Mouse (Mus musculus) gonadal fat pad, adult 2 months (tissue): ENCODE data around the gene Plcb1. TPM values are rescaled to one million over a fixed set of nuclear protein-coding genes. Genes with fewer than 3 reads are reported as not detected.

ENCODE experiments used
- DNase-seq: peaks from one replicate; pipeline ENCODE4 v3.0.0-alpha.2; 2012; ENCODE audit warnings: low read depth
- polyA plus RNA-seq: library from polyadenylated mRNA; depleted of rRNA; stranded (reverse); fragments of >200 nt; gene quantifications from 2 replicates; pipeline ENCODE4 v1.2.3, GENCODE M21; 2012; rRNA removed

The Plcb1 gene
- polyA plus RNA-seq, result 3.6 and 4.3 TPM in 2 replicates

DNA sequence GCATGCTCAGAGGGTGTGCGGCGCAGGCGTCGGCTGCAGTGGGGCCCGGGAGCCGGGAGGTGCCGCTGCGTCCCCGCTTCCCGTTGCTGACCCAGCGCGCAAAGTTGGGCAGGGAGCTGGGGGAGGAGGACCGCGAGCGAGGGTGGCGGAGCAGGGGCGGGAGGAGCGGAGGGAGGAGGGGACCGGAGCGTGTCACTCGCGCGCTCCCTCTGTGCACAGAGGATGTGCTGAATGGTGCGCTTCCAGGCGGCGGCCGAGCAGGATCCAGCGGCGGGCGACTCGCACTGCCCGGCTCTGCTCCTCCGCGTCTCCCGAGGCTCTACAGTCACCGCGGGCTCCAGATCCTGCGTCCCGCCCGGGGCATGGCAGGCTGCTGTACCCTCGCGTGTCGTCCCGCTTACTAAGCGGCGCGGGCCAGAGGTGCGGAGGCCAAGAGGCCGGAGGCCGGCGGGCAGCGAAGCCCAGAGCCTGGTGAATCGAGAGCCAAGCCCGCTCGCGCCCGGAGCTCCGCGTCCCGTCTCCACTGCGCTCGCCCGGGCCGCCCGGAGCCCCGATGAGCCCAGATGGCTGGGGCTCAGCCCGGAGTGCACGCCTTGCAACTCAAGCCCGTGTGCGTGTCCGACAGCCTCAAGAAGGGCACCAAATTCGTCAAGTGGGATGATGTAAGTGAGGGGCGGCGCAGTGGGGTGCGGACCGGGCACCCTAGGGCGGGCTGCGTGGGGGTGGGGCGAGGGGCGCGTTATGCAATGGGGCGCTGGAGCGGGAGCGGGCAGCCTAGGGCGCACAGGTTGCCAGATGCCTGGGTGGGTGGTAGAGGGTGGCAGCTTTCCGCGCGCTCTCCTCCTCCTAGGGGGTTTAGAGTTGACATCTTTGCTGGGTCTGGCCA lies at the start of gene Plcb1:
Gene Plcb1, plus strand, starts transcription at position 98 of the 886 bp plus-strand sequence.
- DNase-seq, result no peak

DNA sequence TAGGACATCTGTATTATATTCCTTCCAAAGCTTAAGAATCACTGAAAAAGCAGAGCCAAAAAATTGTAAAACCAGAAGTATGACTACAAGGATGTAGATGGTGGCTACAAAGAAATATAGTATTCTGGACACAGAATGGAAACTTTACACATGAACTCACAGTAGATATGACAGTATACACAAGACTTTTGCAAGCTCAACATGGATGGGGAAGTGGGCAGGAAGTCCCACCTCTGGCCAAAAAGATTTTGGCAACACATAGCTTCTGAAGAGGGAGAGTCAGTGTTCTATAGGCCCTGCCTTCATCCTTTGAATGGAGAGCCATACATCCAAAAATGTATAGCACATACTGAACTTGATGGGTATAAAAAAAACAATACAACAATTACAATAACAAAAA lies 30.3 kb upstream of the Plcb1 start:
- DNase-seq, result no peak

DNA sequence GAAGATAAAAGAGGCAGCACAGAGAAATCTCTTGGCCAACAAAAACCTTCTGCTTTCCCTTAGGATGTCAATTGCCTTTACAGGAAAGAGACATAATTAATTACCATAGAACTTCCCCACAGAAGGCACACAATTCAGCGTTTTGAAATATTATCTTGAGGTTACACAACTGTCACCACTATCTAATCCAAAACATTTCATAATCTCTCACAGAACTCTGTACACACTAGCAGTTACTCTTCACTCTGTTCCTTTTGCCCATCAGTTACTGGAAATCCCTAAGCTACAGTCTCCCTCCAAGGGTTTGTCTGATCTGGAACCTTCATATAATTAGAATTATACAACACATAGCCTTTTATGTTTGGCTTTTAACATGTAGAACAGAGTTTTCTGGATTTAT lies 29.8 kb upstream of the Plcb1 start:
- peak; percentile 89 for DNase-seq

DNA sequence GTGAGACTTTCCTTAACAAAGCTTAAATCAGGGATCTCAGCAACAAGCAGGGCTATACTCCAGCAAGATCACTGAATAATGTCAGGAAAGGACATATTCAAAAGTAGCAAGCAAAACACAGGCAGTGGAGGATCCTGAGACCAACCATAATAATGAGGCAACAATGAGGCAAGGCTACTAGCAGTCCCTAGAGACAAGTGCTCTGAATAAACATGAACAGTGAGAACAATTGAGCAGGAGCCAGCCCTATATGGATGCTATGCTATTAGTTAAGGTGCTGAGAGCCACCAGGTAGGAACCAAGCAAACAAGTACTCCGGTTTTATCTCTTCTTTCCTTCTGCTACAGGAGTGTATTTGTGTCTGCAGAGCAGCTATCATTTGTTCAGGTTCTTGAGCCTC lies 24.8 kb upstream of the Plcb1 start:
- no peak for DNase-seq

GRCm38 (mm10) chr2:134763406-134763990 lies 22.4 kb upstream of the Plcb1 start:
- DNase-seq, result peak; percentile 89

DNA sequence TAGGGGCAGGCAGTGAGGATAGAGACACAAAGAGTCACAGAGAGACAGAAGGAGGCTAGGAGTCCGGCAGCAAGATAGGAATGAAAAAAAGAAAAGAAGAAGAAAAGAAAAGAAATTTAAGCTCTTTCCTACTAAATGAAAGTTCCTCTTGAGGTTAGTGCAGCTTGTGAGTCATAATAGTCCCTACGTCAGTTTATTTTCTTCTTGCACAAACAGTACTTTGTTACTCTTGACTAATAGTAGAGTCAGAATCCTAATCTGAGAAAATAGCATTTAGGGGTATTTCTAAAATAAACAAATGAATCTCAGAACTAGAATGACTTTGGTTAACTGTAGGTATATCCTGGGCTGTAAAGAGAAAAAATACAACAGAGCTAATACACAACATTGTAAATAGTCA lies 21.4 kb upstream of the Plcb1 start:
- DNase-seq, result no peak

GRCm38 (mm10) chr2:134779826-134780225 lies 6.0 kb upstream of the Plcb1 start:
- no peak for DNase-seq

DNA sequence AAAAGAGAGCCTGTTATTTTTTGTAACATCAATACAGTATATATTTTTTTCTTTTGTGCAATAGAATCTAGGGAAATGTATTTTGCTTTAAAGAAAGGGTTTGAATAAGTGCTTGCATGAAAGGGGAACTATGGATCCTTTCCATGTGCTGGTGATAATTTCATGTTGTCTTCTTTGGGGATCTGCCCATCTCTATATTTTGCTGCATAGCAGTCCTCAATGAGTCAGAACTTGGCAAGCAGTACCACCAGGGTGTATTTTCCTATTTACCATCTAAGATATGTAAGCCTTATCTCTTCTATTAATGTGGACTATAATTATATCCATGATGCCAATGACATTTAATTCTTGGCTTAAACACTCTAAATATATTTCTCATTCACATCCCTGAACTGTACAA lies 5.6 kb upstream of the Plcb1 start:
- no peak for DNase-seq

DNA sequence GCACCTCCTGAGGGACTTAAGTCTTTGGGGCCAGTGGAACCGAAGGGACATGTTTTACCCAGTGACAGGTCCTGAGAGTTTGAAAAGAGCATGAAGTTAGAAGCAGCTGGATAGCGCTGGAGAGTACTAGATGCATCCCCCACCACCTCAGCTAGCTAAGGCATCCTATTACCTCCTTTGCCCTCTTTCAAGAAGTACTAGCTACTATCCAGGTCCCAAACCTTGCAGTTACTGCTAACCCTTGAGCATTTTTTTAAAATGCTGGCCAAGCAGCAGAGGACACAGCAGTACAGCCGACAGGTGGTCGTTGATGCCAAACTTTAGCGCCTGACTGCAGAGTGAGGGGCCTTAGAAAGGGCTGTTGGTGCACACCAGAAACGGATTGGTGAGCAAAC lies 986 bp downstream of the Plcb1 start:
- DNase-seq, result no peak

GRCm38 (mm10) chr2:134787336-134788095 lies 1.6 kb downstream of the Plcb1 start:
- no peak for DNase-seq

GRCm38 (mm10) chr2:134792926-134793325 lies 7.1 kb downstream of the Plcb1 start:
- DNase-seq, result no peak

DNA sequence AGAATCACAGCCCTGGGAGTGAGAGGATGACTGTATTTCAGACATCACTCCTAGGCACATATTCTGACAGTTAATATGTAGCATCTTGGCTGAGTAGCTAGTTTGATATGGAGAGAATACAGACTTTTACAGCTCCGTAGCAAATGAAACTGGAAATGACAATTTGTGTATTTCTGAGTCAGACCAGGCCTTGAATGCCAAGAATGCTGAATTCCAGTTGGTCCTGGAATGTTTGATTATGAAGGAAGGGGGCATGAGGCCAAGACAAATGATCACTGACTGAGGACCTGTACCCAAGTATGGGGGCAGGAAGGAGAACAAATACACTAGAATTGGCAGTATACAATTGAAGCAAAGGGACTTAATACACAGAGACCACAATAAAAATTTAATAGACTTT lies 14.4 kb downstream of the Plcb1 start:
- no peak for DNase-seq

DNA sequence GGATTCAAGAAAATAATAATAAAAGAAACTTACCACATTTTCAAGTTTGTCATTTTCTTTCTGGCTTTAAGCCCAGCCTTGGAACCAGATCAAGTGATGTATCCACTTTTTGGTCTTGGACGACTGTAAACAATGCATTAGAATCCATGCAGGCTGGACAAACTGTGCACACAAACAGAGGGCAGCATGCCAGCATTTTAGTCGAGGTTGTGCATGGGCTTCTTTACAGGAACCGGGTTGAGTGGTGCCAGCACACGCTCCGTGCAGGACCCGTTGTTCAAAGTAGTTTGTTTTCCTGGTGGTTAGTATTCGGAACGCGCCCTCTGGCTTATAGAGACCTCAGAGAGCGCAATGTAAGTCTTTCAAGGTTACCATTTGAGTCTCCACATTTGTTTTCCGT lies 30.5 kb downstream of the Plcb1 start:
- no peak for DNase-seq

DNA sequence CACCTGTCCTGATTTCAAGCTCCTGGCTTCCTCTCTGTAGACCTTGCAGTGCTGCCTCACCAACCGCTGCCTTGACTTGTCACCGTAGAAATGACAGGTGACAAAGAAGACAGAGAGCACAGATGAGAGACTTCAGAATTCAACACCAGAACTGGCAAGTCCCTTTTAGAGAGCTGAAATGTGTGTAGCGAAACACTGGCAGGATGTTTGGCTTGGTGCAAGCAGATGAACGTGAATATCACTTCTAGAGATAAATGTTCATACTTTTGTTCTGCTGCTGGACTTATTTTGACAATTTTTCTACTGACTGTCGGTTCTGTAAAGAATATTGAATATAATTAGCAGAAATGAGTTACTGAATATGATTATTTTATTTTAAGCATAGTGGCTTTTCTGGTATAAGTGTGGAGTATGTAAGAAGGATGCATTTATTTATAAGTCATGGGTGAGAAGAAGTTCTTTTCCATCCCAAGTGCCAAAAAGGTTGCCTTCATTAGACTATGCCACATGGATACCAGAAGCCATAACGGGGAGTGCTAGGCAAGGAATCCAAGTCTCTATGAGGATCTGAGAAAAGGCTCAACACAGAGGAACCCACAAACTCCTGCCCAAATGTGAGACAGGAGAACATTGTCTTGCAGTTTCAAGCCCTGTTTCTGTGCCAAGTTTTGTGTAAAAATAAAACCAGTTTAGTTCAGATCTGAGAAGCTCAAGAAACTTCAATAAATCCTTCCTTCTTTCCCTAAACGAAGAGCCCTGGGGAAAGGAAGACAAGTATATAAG lies 31.4 kb downstream of the Plcb1 start:
- no peak for DNase-seq

DNA sequence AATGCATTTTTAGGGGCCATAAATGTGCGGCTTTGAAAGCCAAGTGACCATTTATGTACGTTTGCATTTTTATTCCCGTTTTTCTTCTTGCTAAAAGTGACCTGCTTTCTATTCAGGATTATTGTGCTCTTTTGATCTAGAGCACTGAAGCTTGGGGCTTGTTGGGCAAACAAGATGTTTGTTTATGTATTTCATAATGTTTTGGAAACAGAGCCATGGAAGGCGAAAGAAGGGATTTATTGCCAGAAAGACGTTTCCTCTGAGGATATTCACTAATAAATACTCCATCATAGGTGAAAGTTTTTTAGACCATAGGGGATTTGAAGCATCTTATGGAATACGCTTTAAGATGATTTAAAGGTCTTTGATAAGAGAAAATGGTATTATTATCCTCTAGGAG lies 35.3 kb downstream of the Plcb1 start:
- no peak for DNase-seq

DNA sequence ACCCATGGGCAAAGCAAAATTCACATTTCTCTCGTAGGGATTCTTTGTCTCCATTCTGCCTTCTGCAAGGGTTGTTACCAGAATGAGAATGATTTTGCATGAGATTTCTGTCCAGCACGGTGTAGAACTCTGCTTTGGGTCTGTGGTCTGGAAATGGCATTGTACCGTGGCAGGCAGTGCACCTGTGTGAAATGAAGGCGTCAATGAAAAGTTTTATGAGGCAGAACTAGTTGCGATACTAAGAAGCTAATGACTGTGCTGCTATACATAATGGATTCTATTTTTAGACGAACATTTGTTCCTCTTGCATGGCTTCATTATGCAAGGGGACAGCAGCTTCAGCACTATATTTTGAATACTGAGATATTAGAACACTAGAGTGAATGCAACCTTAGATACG lies 39.8 kb downstream of the Plcb1 start:
- DNase-seq, result no peak

DNA sequence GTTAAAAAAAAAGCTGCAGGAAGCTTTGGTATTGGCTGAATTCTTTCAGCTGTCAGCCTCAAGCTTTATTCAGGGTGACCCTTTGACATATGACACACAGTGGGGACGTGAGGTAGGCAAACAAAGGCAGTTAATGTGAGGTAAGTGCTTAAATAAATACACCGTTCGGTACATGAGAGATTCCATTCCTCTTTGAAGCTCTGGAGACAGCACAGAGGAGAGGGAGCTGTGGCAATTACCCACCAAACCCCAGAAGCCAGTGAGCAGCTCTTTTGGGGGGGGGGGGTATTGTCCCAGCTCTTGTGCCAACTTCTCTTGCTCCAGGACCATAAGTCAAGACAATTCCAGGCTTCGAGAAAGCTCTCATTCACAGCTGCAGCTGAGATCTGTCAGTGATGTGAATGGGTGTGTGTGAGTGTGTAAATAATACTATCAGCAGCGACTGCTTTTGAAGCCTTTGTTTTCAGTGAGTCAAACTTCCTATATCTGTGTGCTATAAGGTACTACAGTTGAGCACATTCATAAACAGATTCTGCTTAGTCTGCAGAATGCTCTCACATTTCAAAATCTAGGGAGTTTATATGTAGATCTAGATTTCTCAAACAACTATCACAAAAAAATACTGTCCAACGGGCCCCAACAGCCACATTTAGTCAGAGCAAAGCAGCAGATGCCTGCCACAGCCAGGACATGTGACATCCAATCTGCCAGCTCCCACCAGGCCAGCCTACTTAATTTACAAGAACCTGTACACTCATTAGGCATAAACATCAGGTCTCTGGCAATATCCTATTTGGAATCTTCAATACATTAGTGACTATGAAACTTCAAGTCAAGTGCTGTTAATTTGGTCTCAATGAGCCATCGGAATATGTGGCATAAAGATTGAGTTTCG lies 40.5 kb downstream of the Plcb1 start:
- no peak for DNase-seq

DNA sequence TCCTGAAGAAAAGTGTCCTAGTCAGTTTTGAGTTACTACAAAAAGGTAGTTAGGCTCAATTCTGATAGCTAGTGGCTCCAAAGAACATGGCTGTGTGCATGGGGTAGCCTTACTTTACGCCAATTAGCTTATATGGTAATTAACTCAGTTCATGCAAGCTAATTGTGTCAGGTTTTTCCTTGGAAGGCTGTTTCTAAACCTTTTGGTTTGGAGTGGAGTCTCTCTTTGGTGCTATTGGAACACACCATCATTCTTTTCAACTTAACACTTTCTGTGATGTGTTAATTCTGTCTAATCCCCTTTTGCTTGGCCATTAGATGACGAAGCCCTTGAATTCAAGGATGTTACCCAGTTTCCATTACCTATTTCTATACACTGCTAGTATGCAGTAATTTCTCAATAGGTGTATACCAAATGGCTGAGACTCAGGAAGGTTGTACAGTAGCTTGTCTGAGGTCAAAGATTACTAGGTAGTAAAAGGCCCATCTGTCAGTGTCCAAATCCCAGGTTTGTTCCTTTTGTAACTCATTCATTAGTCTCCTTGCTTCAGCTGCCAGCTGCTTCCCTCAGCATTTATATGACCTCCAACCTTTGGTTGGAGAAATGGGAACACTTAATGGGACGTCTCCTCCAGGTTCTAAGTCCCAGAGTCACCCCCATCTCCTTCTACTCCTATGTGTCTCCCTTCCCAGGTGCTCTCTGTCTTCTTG lies 42.1 kb downstream of the Plcb1 start:
- DNase-seq, result no peak

GRCm38 (mm10) chr2:134831861-134832260 lies 46.0 kb downstream of the Plcb1 start:
- no peak for DNase-seq

- DNase-seq, result no peak
Measured at GRCm38 (mm10) chr2:134836097-134836496, 50.2 kb downstream of the Plcb1 start.
